16 mouse cellular contexts compared by ENCODE assay signal in genomic region chr7:66753816-66754215, GRCm38 (mm10). TPM values are rescaled to one million over a fixed set of nuclear protein-coding genes. Genes with fewer than 3 reads are reported as not detected.
"Had no signal": no experiment of that assay in that cellular context is flagged by ENCODE, and none has a peak within 500 bp of the region (broad histone marks: within the 10 kb centered on the region; RNA-seq: fewer than 3 reads in every experiment).

No protein-coding gene starts in this region.

- H3K9me3 ChIP-seq: kidney, embryonic 15.5 days; limb, embryonic 10.5 days; liver, embryonic 15.5 days; lung, embryonic 15.5 days; megakaryocyte, embryonic 14.5 days; midbrain, embryonic 12.5 days; neural tube, embryonic 13.5 days had no signal

- H3K36me3 ChIP-seq: kidney, embryonic 15.5 days; limb, embryonic 10.5 days; liver, embryonic 15.5 days; lung, embryonic 15.5 days; midbrain, embryonic 12.5 days; neural tube, embryonic 13.5 days had no signal

- H3K4me2 ChIP-seq: kidney, embryonic 15.5 days; liver, embryonic 11.5 days; liver, embryonic 15.5 days; lung, embryonic 15.5 days; midbrain, embryonic 12.5 days; neural tube, embryonic 13.5 days had no signal

- H3K27ac ChIP-seq: kidney, embryonic 15.5 days; left cerebral cortex, adult 2 months; limb, embryonic 10.5 days; liver, embryonic 15.5 days; lung, embryonic 15.5 days; macrophage; midbrain, embryonic 12.5 days; neural tube, embryonic 13.5 days had no signal

- H3K4me3 ChIP-seq: kidney, embryonic 15.5 days; left cerebral cortex, adult 2 months; limb, embryonic 10.5 days; liver, embryonic 15.5 days; lung, embryonic 15.5 days; megakaryocyte, embryonic 14.5 days; midbrain, embryonic 12.5 days; neural tube, embryonic 13.5 days had no signal

- H3K27me3 ChIP-seq: kidney, embryonic 15.5 days; liver, embryonic 15.5 days; lung, embryonic 15.5 days; midbrain, embryonic 12.5 days; neural tube, embryonic 13.5 days had no signal

- H3K9ac ChIP-seq: kidney, embryonic 15.5 days; liver, embryonic 15.5 days; lung, embryonic 15.5 days; midbrain, embryonic 12.5 days; neural tube, embryonic 13.5 days had no signal

- H3K4me1 ChIP-seq: limb, embryonic 10.5 days; liver, embryonic 15.5 days; midbrain, embryonic 12.5 days had no signal

- ATAC-seq: midbrain, embryonic 16.5 days had no signal

- DNase-seq: kidney, postnatal 14 days; lung, postnatal 14 days; retina, postnatal 1 day; right cerebral cortex, postnatal 4 days; spleen, adult 18-20 months had no signal

RNA-seq across cellular contexts. Expression of gene Cers3, which starts 10.5 kb away (rescaled TPM):
- polyA plus RNA-seq: macrophage had no signal
